Mouse (Mus musculus): ENCODE results near the gene Snx1.

DNA sequence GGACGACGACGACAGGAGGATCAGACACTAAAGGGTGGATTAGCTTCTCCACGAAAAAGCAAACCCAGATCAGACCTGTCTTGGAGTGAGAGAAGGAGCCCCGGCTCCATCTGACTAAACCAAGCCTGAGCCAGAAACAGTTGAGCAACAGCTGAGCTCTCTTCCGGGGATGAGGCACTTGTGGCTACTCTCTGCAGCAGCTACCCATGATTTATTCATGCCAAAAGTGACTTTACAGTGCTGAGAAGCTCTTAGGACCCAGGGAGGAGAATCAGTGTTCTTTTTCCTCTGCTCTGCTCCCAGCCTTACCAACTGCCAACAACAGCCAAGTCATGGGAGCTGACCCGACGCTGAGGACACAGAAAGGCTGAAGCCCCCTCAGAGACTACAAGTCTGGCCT is 9.5 kb downstream of the Snx1 start:
- TF ChIP-seq POLR2A (IDR thresholded peaks at IDR 0.05; ENCODE audit: low read depth, low read length) (no peak), CTCF (IDR thresholded peaks at IDR 0.05; ENCODE audit: extremely low read depth, insufficient read depth, insufficient read length, insufficient replicate concordance) (no peak)
